Mouse (Mus musculus) cerebellum, adult 2 months (tissue): ENCODE measurements around the gene Ccdc61.

Source experiments
- CTCF ChIP-seq: fragments of 200-500 bp; IDR thresholded peaks from 2 replicates; pipeline ENCODE4 v1.5.1; 2011; ENCODE audit warnings: low read depth, mild to moderate bottlenecking, control low read depth, low read length, moderate library complexity, borderline replicate concordance; ENCODE audit not compliant: insufficient read depth
- POLR2A ChIP-seq: fragments of 200-500 bp; IDR thresholded peaks from 2 replicates; pipeline ENCODE4 v1.6.1; 2011; ENCODE audit warnings: low read length, control low read depth, borderline replicate concordance; ENCODE audit not compliant: insufficient read depth

GRCm38 (mm10) chr7:18841174-18841567 is 69.0 kb downstream of the Ccdc61 start:
- TF ChIP-seq POLR2A (no peak), CTCF (no peak)
